Mouse (Mus musculus) C2C12 (cell line): ENCODE data around the gene Hpcal4. TPM values are rescaled to one million over a fixed set of nuclear protein-coding genes. Genes with fewer than 3 reads are reported as not detected.

Source experiments
- H3K27me3 ChIP-seq: one replicate; pipeline ENCODE4 v1.6.1; 2011; ENCODE audit not compliant: control insufficient read depth, insufficient read depth, insufficient read length
- H3K36me3 ChIP-seq: one replicate; pipeline ENCODE4 v1.6.1; 2011; ENCODE audit not compliant: control insufficient read depth, insufficient read depth
- H3K4me3 ChIP-seq: one replicate; pipeline ENCODE4 v1.5.1; 2011; ENCODE audit warnings: mild to moderate bottlenecking, control low read depth; ENCODE audit not compliant: poor library complexity, insufficient read depth, severe bottlenecking
- H3K79me2 ChIP-seq: one replicate; pipeline ENCODE4 v1.6.1; 2011; ENCODE audit not compliant: control insufficient read depth, insufficient read depth
- H3K79me3 ChIP-seq: one replicate; pipeline ENCODE4 v1.6.1; 2011; ENCODE audit warnings: low read depth, control low read depth
- H3ac ChIP-seq: one replicate; pipeline ENCODE3; 2011; ENCODE audit warnings: low read depth; ENCODE audit not compliant: control insufficient read depth, insufficient read length
- CEBPB ChIP-seq: IDR thresholded peaks from one replicate; pipeline ENCODE4 v1.6.1; 2011; ENCODE audit warnings: low read depth, mild to moderate bottlenecking, control low read depth, moderate library complexity
- CTCF ChIP-seq: IDR thresholded peaks from one replicate; pipeline ENCODE4 v1.5.1; 2011; ENCODE audit not compliant: control insufficient read depth, insufficient read depth, insufficient read length
- FOSL1 ChIP-seq: IDR thresholded peaks from one replicate; pipeline ENCODE4 v1.8.0; 2011; ENCODE audit warnings: mild to moderate bottlenecking, low read length; ENCODE audit not compliant: poor library complexity, insufficient read depth, severe bottlenecking
- MAX ChIP-seq: IDR thresholded peaks from one replicate; pipeline ENCODE4 v1.6.1; 2011; ENCODE audit warnings: mild to moderate bottlenecking, control low read depth
- MYOD1 ChIP-seq: IDR thresholded peaks from one replicate; pipeline ENCODE4 v1.6.1; 2011; ENCODE audit warnings: low read depth; ENCODE audit not compliant: control insufficient read depth, insufficient read length
- MYOG ChIP-seq: IDR thresholded peaks from one replicate; pipeline ENCODE4 v1.6.1; 2011; ENCODE audit not compliant: control insufficient read depth, insufficient read length; ENCODE audit errors: extremely low read depth
- USF1 ChIP-seq: IDR thresholded peaks from one replicate; pipeline ENCODE4 v1.6.1; 2011; ENCODE audit warnings: low read depth, mild to moderate bottlenecking, control low read depth, moderate library complexity
- polyA plus RNA-seq: library from polyadenylated mRNA; unstranded; fragments of >200 nt; fragmentation: generic; extraction: Trizol; gene quantifications from one replicate; pipeline ENCODE4 v1.2.1, GENCODE M21; 2012; ENCODE audit warnings: missing spikeins

Gene Hpcal4
- polyA plus RNA-seq, 1 experiment, result not detected

DNA sequence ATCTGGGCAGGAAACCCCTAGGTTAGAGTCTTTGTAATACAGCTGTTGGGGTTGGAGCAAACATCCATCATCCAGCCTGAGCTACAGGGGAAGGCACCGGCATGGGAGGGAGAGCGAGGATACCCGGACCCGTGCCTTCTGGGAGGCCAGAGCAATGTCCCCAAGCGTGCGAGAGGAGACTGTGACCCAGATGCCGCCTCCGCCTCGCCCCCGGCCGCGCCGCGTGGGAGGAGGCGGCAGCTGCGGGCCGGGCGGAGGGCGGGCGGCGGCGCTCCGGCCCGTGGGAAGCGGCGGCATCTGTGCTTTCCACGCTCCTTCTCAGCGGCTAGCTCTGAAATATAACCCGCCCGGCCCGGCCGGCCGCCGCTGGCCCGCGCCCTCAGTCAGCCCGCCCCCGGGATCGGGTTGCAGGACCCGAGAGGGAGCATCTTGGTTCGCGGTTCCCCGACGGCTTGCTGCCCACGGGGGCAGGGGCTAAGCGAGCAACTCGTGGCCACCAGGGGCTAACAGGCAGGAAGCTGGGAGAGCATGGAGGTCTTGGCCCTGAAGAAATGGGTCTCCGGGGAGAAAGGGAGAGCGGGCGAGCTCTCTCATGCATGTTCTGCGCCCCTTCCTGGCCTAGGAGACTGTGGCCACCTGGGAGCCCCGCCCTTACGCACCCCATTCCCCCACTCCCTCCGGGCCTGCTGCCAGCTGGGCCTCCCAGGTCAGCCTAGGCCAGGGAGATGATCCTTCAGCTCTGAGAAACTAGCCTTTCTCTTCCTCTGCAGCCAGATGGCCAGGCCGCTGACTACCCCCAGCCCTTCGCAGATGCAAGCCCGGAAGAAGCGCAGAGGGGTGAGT, 56.6 kb downstream of the Hpcal4 start:
- Histone ChIP-seq H3K79me2 (no peaks in the 10 kb centered on the region), H3ac (peak overlapping the region; percentile 13), H3K27me3 (no peaks in the 10 kb centered on the region), H3K36me3 (no peaks in the 10 kb centered on the region), H3K4me3 (no peak overlapping the region), H3K79me3 (no peaks in the 10 kb centered on the region)
- TF ChIP-seq CEBPB (no peak), FOSL1 (no peak), USF1 (no peak), CTCF (no peak), MYOD1 (no peak), MAX (no peak), MYOG (no peak)

Other genes with a start within 250 kb of the Hpcal4 start
- 8.9 TPM for gene Mfsd2a, start 222.0 kb upstream of the Hpcal4 start, polyA plus RNA-seq
- 11.5 TPM for gene Mycl, start 187.6 kb upstream of the Hpcal4 start, polyA plus RNA-seq
- gene Trit1, start 166.6 kb upstream of the Hpcal4 start, polyA plus RNA-seq, result 6.3 TPM
- gene Bmp8b, start 78.1 kb upstream of the Hpcal4 start, polyA plus RNA-seq, result not detected
- not detected for gene Oxct2b, start 67.0 kb upstream of the Hpcal4 start, polyA plus RNA-seq
- gene Ppie, start 43.3 kb upstream of the Hpcal4 start, polyA plus RNA-seq, result 86.2 TPM
- gene Nt5c1a, start 18.3 kb downstream of the Hpcal4 start, polyA plus RNA-seq, result not detected
- gene Heyl, start 50.3 kb downstream of the Hpcal4 start, polyA plus RNA-seq, result 0.61 TPM
- gene Pabpc4, start 79.1 kb downstream of the Hpcal4 start, polyA plus RNA-seq, result 175 TPM
- gene Oxct2a, start 140.4 kb downstream of the Hpcal4 start, polyA plus RNA-seq, result 0.05 TPM
- gene Bmp8a, start 160.0 kb downstream of the Hpcal4 start, polyA plus RNA-seq, result 0.14 TPM